Mouse (Mus musculus) liver, embryonic 11.5 days (tissue): Measurements from ENCODE around the gene Serac1. TPM values are rescaled to one million over a fixed set of nuclear protein-coding genes. Genes with fewer than 3 reads are reported as not detected.
A peak's percentile ranks its signal among the peaks of the same experiment; 100 is the strongest.

Experiments used
- ATAC-seq: fragments of 200-750 bp; cut with Nextera tagmentation; replicated peaks from 2 replicates; pipeline ENCODE4 v1.8.0; 2017; ENCODE audit warnings: moderate number of reproducible peaks, mild to moderate bottlenecking, moderate TSS enrichment, moderate library complexity; ENCODE audit not compliant: low FRiP score
- DNase-seq: peaks from one replicate; pipeline ENCODE4 v3.0.0-alpha.2; 2017; ENCODE audit warnings: low spot score
- H3K27ac ChIP-seq: fragments of 300-500 bp; sonication (generic); 2 replicates; pipeline ENCODE4 v1.5.1; 2014; ENCODE audit warnings: mild to moderate bottlenecking, low read depth, low read length, control low read depth
- H3K27me3 ChIP-seq: fragments of 300-500 bp; sonication (generic); replicated peaks from 2 replicates; pipeline ENCODE4 v1.6.1; 2014; ENCODE audit warnings: low read length, mixed read lengths; ENCODE audit not compliant: control insufficient read depth, insufficient read depth
- H3K36me3 ChIP-seq: fragments of 300-500 bp; sonication (generic); 2 replicates; pipeline ENCODE4 v1.6.1; 2014; ENCODE audit warnings: mild to moderate bottlenecking, low read length, moderate library complexity, mixed read lengths; ENCODE audit not compliant: control insufficient read depth, insufficient read depth
- H3K4me1 ChIP-seq: fragments of 300-500 bp; sonication (generic); replicated peaks from 2 replicates; pipeline ENCODE4 v1.6.1; 2014; ENCODE audit warnings: low read length, mixed read lengths; ENCODE audit not compliant: control insufficient read depth, insufficient read depth
- H3K4me2 ChIP-seq: fragments of 300-500 bp; sonication (generic); 2 replicates; pipeline ENCODE4 v1.6.1; 2014; ENCODE audit warnings: mild to moderate bottlenecking, control low read depth, moderate library complexity
- H3K4me3 ChIP-seq: fragments of 300-500 bp; sonication (generic); 2 replicates; pipeline ENCODE4 v1.5.1; 2014; ENCODE audit warnings: low read depth, low read length, control low read depth
- H3K9ac ChIP-seq: fragments of 300-500 bp; sonication (generic); 2 replicates; pipeline ENCODE4 v1.6.1; 2014; ENCODE audit warnings: low read depth, low read length, control low read depth
- H3K9me3 ChIP-seq: fragments of 300-500 bp; sonication (generic); 2 replicates; pipeline ENCODE4 v1.6.1; 2016; ENCODE audit warnings: low read length, inconsistent platforms, mixed read lengths; ENCODE audit not compliant: control insufficient read depth
- WGBS: fragments of 180-500 bp; shearing (Covaris S2); extraction: QIAGEN DNeasy Blood & Tissue Kit; methylation state at CpG from one replicate; pipeline ENCODE4 v1.1.7; 2014; 5-methylcytosine and 5-hydroxymethylcytosine counted together
- polyA plus RNA-seq: library from polyadenylated mRNA; unstranded; fragments of >200 nt; fragmentation: Nextera tagmentation; extraction: Ambion mirVana; gene quantifications from 2 replicates; pipeline ENCODE4 v1.2.1, GENCODE M21; 2014

Serac1 gene
- polyA plus RNA-seq, 1 experiment from 2014 or later, result 4.6 TPM

- Histone ChIP-seq H3K36me3 (no peaks in the 10 kb centered on the region; the same call in 1 of the 2 replicates), H3K27ac (no peak overlapping the region), H3K9me3 (no peaks in the 10 kb centered on the region), H3K9ac (no peak overlapping the region), H3K4me3 (no peak overlapping the region), H3K4me1 (peaks cover 12% of the 10 kb centered on the region), H3K4me2 (no peak overlapping the region), H3K27me3 (no peaks in the 10 kb centered on the region)
- no peak for DNase-seq
- 86% methylated on average over 5 of the region's 5 CpGs for WGBS
- ATAC-seq, result no peak
Observed at GRCm38 (mm10) chr17:6007101-6007780, 72.3 kb downstream of the Serac1 start.

DNA sequence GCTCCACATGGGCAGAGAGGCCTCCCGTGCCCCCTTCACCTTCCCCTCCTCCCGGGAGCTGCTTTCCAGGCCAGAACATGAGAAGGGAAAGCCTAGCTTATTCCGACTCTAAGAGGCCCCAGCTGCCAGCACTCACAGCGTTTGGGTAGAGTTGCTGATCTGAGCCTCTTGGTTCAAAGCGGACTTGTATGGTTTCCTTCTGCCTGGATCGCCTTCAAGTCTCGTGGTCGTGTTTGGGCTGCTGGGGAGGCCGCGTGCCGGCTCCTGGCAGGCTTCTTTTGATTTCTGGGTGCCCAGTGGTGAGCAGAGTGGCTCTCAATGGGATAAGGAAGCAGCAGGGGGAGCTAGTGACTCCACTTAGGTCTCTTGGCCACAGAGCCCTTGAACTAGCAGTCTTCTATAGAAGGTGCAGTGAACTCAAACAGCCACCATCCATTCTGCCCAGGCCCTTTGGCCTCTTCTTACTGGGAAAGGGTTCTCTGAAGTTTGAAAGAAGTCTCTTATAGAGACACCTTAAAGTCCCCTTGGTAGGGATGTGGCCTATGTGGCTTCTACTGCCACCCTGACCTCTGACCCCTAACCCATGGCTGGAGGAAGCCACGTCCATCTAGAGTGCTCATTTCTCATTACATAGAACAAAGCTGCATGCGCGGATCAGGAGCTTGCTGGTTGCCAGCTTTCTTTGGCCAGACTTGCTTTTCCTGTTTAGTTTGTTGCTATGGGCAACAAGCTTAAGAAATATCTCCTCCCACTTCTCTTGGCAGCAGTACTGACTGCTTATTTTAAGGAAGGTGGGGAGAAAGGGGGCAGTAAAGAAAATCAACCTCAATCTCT lies 73.7 kb downstream of the Serac1 start:
- no peak overlapping the region for H3K4me3 ChIP-seq
- H3K9ac ChIP-seq, result no peak overlapping the region
- H3K4me2 ChIP-seq, result peak overlapping the region; percentile 42
- 31% methylated on average over 14 of the region's 14 CpGs for WGBS
- H3K9me3 ChIP-seq, result no peaks in the 10 kb centered on the region
- peaks cover 12% of the 10 kb centered on the region for H3K4me1 ChIP-seq
- peak; percentile 40 for ATAC-seq
- no peak for DNase-seq
- no peaks in the 10 kb centered on the region for H3K27me3 ChIP-seq
- H3K27ac ChIP-seq, result no peak overlapping the region
- H3K36me3 ChIP-seq, result no peaks in the 10 kb centered on the region; the same call in 1 of the 2 replicates

DNA sequence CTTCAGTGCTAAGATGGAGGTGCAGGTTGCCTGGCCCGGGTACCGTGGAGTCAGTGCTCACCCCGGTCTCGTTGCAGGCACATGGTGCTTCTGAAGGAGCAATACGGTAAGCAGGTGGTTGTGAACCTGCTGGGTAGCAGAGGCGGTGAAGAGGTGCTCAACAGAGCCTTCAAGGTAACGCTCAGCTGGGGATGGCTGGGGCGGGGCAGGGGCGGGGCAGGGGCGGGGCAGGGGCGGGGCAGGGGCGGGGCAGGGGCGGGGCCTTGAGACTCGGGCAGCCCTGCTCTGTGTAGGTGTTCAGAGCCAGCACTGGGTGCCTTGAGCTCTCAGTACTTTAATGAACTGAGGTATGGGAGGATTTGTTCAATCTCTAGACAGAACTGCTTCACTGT lies 74.3 kb downstream of the Serac1 start:
- Histone ChIP-seq H3K9ac (no peak overlapping the region), H3K36me3 (no peaks in the 10 kb centered on the region), H3K27ac (no peak overlapping the region), H3K27me3 (no peaks in the 10 kb centered on the region), H3K4me2 (peak overlapping the region; percentile 42), H3K4me3 (no peak overlapping the region), H3K4me1 (peaks cover 12% of the 10 kb centered on the region), H3K9me3 (no peaks in the 10 kb centered on the region)
- peak; percentile 83 for ATAC-seq
- WGBS, result 18% methylated on average over 9 of the region's 14 CpGs
- DNase-seq, result no peak

GRCm38 (mm10) chr17:6003661-6004060 lies 75.9 kb downstream of the Serac1 start:
- no peak overlapping the region for H3K27ac ChIP-seq
- WGBS, result 67% methylated on average over 6 of the region's 6 CpGs
- peaks cover 12% of the 10 kb centered on the region for H3K4me1 ChIP-seq

DNA sequence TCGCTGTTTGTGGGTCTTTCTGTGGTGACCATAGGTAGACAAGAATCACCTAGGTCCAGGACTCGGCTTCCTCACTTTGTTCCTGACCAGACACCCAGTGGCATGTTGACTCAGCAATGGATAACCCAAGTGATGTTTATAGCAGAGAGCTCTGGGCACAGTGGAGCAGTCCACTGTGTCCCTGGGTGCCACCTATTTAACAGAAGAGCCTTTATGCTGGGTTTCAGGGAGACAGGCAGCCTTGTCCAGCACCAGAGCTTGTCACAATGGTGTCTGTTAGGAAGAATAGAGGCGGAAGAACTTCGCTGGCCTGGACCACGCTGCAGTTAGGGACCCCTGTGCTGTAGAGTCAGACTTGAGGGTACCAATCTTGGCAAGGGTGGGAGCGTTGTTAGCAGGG lies 77.0 kb downstream of the Serac1 start:
- no peaks in the 10 kb centered on the region for H3K9me3 ChIP-seq
- H3K27me3 ChIP-seq, result no peaks in the 10 kb centered on the region
- H3K4me1 ChIP-seq, result peaks cover 8% of the 10 kb centered on the region
- no peak overlapping the region for H3K4me2 ChIP-seq
- H3K27ac ChIP-seq, result no peak overlapping the region
- 89% methylated on average over 6 of the region's 6 CpGs for WGBS
- H3K4me3 ChIP-seq, result no peak overlapping the region
- H3K36me3 ChIP-seq, result no peaks in the 10 kb centered on the region
- no peak for DNase-seq
- no peak for ATAC-seq
- H3K9ac ChIP-seq, result no peak overlapping the region

More at GRCm38 (mm10) chr17:6003661-6004060, 75.9 kb downstream of the Serac1 start:
- Histone ChIP-seq H3K4me3 (no peak overlapping the region), H3K27me3 (no peaks in the 10 kb centered on the region), H3K9me3 (no peaks in the 10 kb centered on the region), H3K36me3 (no peaks in the 10 kb centered on the region), H3K9ac (no peak overlapping the region), H3K4me2 (no peak overlapping the region)
- no peak for DNase-seq
- no peak for ATAC-seq

DNA sequence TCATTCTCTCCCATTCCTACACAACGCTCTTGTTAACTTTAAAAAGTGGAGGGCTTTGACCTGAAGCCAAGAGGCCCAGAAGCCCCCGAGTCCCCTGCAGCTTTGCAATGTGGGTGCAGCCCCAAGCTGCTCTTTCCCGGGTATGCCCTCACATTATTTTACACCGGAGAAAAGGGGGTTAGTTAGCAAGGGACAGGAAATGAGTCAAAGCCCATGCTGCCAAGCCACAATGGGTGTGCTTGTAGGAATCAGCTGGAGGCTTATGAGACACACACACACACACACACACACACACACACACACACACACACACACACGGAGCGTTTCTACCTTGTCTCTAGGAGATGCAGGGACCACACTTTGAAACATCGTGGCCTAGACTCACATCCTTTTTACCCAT lies 77.7 kb downstream of the Serac1 start:
- H3K27me3 ChIP-seq, result no peaks in the 10 kb centered on the region
- no peak for ATAC-seq
- no peaks in the 10 kb centered on the region for H3K9me3 ChIP-seq
- no peak overlapping the region for H3K9ac ChIP-seq
- no peak for DNase-seq
- H3K27ac ChIP-seq, result no peak overlapping the region
- no peak overlapping the region for H3K4me3 ChIP-seq
- no peak overlapping the region for H3K4me2 ChIP-seq
- 70% methylated on average over 7 of the region's 7 CpGs for WGBS
- H3K4me1 ChIP-seq, result peaks cover 8% of the 10 kb centered on the region
- no peaks in the 10 kb centered on the region for H3K36me3 ChIP-seq

DNA sequence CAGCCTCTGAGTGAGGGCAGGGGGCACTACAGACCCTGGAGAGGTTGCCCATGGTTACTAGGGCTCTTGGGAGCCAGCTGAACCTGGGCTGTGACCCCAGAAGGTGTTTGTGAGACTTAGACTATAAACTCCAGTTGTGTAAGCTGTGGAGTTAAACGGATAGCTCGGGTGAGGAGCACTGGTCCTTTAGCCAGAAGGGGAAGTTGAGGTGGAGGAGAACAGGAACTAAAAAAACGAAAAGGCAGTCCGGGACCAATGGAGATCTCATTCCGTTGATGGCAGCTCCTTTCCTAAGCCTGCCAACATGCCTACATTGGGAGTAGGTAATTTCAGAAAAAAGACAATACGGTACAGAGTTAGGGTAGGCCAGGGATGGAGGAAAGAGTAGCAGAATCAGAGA lies 78.2 kb downstream of the Serac1 start:
- DNase-seq (no peak), ATAC-seq (no peak)
- H3K36me3 ChIP-seq, result no peaks in the 10 kb centered on the region
- 43% methylated on average over 6 of the region's 6 CpGs for WGBS
- no peaks in the 10 kb centered on the region for H3K9me3 ChIP-seq
- H3K27ac ChIP-seq, result no peak overlapping the region
- peaks cover 8% of the 10 kb centered on the region for H3K4me1 ChIP-seq
- H3K4me3 ChIP-seq, result no peak overlapping the region
- no peak overlapping the region for H3K9ac ChIP-seq
- H3K4me2 ChIP-seq, result no peak overlapping the region
- no peaks in the 10 kb centered on the region for H3K27me3 ChIP-seq

GRCm38 (mm10) chr17:6000864-6001319 lies 78.6 kb downstream of the Serac1 start:
- no peak overlapping the region for H3K4me2 ChIP-seq
- no peaks in the 10 kb centered on the region for H3K36me3 ChIP-seq
- no peak overlapping the region for H3K4me3 ChIP-seq
- no peak overlapping the region for H3K27ac ChIP-seq
- H3K4me1 ChIP-seq, result peaks cover 3% of the 10 kb centered on the region
- ATAC-seq, result no peak
- H3K9ac ChIP-seq, result no peak overlapping the region
- H3K9me3 ChIP-seq, result no peaks in the 10 kb centered on the region
- DNase-seq, result no peak
- 80% methylated on average over 8 of the region's 8 CpGs for WGBS
- no peaks in the 10 kb centered on the region for H3K27me3 ChIP-seq
